Mouse (Mus musculus) kidney, embryonic 14.5 days (tissue): ENCODE results near the gene AI464131. TPM values are rescaled to one million over a fixed set of nuclear protein-coding genes. Genes with fewer than 3 reads are reported as not detected.
A peak's percentile ranks its signal among the peaks of the same experiment; 100 is the strongest.

Experiments
- ATAC-seq: fragments of 200-750 bp; cut with Nextera tagmentation; 2 replicates; pipeline ENCODE4 v1.8.0; 2017; ENCODE audit warnings: moderate number of reproducible peaks, mild to moderate bottlenecking, moderate TSS enrichment, moderate library complexity; ENCODE audit not compliant: low FRiP score, low TSS enrichment
- H3K27ac ChIP-seq: fragments of 300-500 bp; sonication (generic); 2 replicates; pipeline ENCODE4 v1.5.1; 2014; ENCODE audit warnings: low read depth, mild to moderate bottlenecking, low read length, moderate library complexity, mixed read lengths
- H3K27me3 ChIP-seq: fragments of 300-500 bp; sonication (generic); 2 replicates; pipeline ENCODE4 v1.6.1; 2014; ENCODE audit warnings: mild to moderate bottlenecking, low read length; ENCODE audit not compliant: control insufficient read depth, insufficient read depth
- H3K36me3 ChIP-seq: fragments of 300-500 bp; sonication (generic); 2 replicates; pipeline ENCODE4 v1.6.1; 2014; ENCODE audit warnings: low read length, mixed read lengths; ENCODE audit not compliant: control insufficient read depth, insufficient read depth
- H3K4me1 ChIP-seq: fragments of 300-500 bp; sonication (generic); 2 replicates; pipeline ENCODE4 v1.6.1; 2014; ENCODE audit warnings: low read length, mixed read lengths; ENCODE audit not compliant: control insufficient read depth, insufficient read depth
- H3K4me2 ChIP-seq: fragments of 300-500 bp; sonication (generic); replicated peaks from 2 replicates; pipeline ENCODE4 v1.6.1; 2014; ENCODE audit warnings: low read depth, mild to moderate bottlenecking, low read length
- H3K4me3 ChIP-seq: fragments of 300-500 bp; sonication (generic); 2 replicates; pipeline ENCODE4 v1.5.1; 2014; ENCODE audit warnings: mild to moderate bottlenecking, low read length
- H3K9ac ChIP-seq: fragments of 300-500 bp; sonication (generic); 2 replicates; pipeline ENCODE4 v1.6.1; 2014; ENCODE audit warnings: low read depth, mild to moderate bottlenecking, low read length, moderate library complexity
- H3K9me3 ChIP-seq: fragments of 300-500 bp; sonication (generic); 2 replicates; pipeline ENCODE4 v1.6.1; 2016; ENCODE audit warnings: low read length; ENCODE audit not compliant: control insufficient read depth
- WGBS: fragments of 180-500 bp; shearing (Covaris S2); extraction: QIAGEN DNeasy Blood & Tissue Kit; methylation state at CpG from one replicate; pipeline ENCODE4 v1.1.7; 2014; 5-methylcytosine and 5-hydroxymethylcytosine counted together
- polyA plus RNA-seq: library from polyadenylated mRNA; unstranded; fragments of >200 nt; fragmentation: Nextera tagmentation; extraction: Ambion mirVana; gene quantifications from 2 replicates; pipeline ENCODE4 v1.2.1, GENCODE M21; 2014

AI464131 gene
- polyA plus RNA-seq, 1 experiment from 2014 or later = 8.9 TPM

GRCm38 (mm10) chr4:41513714-41514113 lies 10.8 kb upstream of the AI464131 start:
- no peaks in the 10 kb centered on the region for H3K9me3 ChIP-seq
- whole genome bisulfite sequencing = 16% methylated on average over 8 of the region's 8 CpGs
- H3K4me2 ChIP-seq = no peak overlapping the region
- H3K9ac ChIP-seq = no peak overlapping the region
- no peak overlapping the region for H3K4me3 ChIP-seq
- no peaks in the 10 kb centered on the region for H3K36me3 ChIP-seq
- H3K27me3 ChIP-seq = no peaks in the 10 kb centered on the region
- ATAC-seq = no peak
- H3K4me1 ChIP-seq = no peaks in the 10 kb centered on the region
- H3K27ac ChIP-seq = no peak overlapping the region

- H3K27ac ChIP-seq = no peak overlapping the region
- H3K27me3 ChIP-seq = no peaks in the 10 kb centered on the region
- H3K4me1 ChIP-seq = no peaks in the 10 kb centered on the region
- ATAC-seq = no peak
- H3K9me3 ChIP-seq = no peaks in the 10 kb centered on the region
- H3K36me3 ChIP-seq = no peaks in the 10 kb centered on the region
- no peak overlapping the region for H3K4me2 ChIP-seq
- WGBS = 33% methylated on average over 4 of the region's 4 CpGs
- H3K4me3 ChIP-seq = no peak overlapping the region
- H3K9ac ChIP-seq = no peak overlapping the region
These were observed 10.4 kb upstream of the AI464131 start for GRCm38 (mm10) chr4:41513309-41513708.

GRCm38 (mm10) chr4:41507998-41508397 lies 5.1 kb upstream of the AI464131 start:
- no peaks in the 10 kb centered on the region for H3K27me3 ChIP-seq
- ATAC-seq = no peak
- no peaks in the 10 kb centered on the region for H3K36me3 ChIP-seq
- WGBS = 46% methylated on average over 7 of the region's 7 CpGs
- no peak overlapping the region for H3K4me2 ChIP-seq
- no peak overlapping the region for H3K4me3 ChIP-seq
- no peaks in the 10 kb centered on the region for H3K9me3 ChIP-seq
- H3K27ac ChIP-seq = no peak overlapping the region
- H3K4me1 ChIP-seq = no peaks in the 10 kb centered on the region; the same call in 1 of the 2 replicates
- no peak overlapping the region for H3K9ac ChIP-seq

DNA sequence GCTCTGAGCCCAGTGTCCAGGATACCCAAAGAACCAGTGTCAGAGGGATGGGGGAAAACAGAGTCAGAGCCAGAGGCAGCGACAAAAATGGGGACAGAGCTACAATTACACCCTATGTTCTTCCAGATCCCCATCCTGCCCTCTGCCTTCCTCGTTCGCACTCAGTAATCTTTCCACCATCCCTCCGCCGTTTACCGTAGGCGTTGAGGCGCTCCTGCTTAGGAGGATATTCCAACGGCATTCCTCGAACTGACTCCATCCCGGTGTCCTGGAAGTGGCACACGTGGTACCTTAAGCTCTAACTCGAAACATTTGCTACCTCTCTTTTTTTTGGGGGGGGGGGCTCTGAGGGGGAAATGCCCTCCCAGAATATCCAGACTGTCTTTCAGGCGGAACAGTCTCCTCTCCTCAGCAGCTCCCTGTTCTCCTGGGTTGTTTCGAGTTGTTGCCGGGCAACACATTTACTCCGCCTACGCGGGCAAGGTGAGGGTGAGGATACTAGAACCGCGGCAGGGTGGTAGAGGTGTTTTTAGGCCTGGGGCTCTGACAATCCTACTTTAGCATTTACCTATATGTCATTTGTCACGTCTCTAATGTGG lies 4.5 kb upstream of the AI464131 start:
- Histone ChIP-seq H3K4me2 (peak overlapping the region; percentile 96), H3K4me3 (peak overlapping the region; percentile 52), H3K27ac (no peak overlapping the region), H3K36me3 (no peaks in the 10 kb centered on the region), H3K9ac (peak overlapping the region; percentile 59), H3K27me3 (no peaks in the 10 kb centered on the region), H3K9me3 (no peaks in the 10 kb centered on the region), H3K4me1 (peaks cover 3% of the 10 kb centered on the region; the same call in 1 of the 2 replicates)
- ATAC-seq = no peak
- 2% methylated on average over 22 of the region's 22 CpGs for WGBS

- Histone ChIP-seq H3K27ac (no peak overlapping the region), H3K4me2 (peak overlapping the region; percentile 96), H3K4me3 (peak overlapping the region; percentile 52), H3K36me3 (no peaks in the 10 kb centered on the region), H3K4me1 (peaks cover 6% of the 10 kb centered on the region; the same call in 1 of the 2 replicates), H3K27me3 (no peaks in the 10 kb centered on the region), H3K9me3 (no peaks in the 10 kb centered on the region), H3K9ac (peak overlapping the region; percentile 59)
- ATAC-seq = peak; percentile 65
- under 1% methylated on average over 29 of the region's 29 CpGs for WGBS
These were observed 4.0 kb upstream of the AI464131 start for GRCm38 (mm10) chr4:41506906-41507305.

DNA sequence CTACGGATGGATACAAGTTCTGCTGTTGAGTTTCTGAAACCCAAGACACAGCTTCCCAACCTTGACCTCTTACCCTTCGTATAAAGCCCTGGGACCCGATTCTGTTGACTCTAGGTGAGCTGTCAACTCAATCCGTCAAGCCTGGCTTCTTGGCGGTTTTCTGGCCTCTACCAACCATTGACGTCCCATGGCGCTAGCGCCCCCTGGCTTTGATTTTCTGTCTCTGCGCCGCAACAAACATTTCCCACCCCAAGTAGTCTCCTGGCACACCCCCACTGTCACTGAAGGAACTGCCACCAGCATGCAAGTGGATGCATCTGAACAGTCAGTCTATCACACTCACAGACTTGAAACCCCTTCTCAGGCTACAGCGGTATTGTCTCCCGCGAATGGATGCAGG lies 3.3 kb upstream of the AI464131 start:
- no peaks in the 10 kb centered on the region for H3K36me3 ChIP-seq
- H3K27me3 ChIP-seq = peaks cover 6% of the 10 kb centered on the region; the same call in 1 of the 2 replicates
- no peak for ATAC-seq
- no peak overlapping the region for H3K4me3 ChIP-seq
- peaks cover 6% of the 10 kb centered on the region; the same call in 1 of the 2 replicates for H3K4me1 ChIP-seq
- H3K27ac ChIP-seq = no peak overlapping the region
- no peaks in the 10 kb centered on the region for H3K9me3 ChIP-seq
- 10% methylated on average over 13 of the region's 13 CpGs for WGBS
- peak overlapping the region; percentile 96 for H3K4me2 ChIP-seq
- H3K9ac ChIP-seq = 0 out of 2 replicates have a peak overlapping the region, but pooled peaks have one; percentile 59

- Histone ChIP-seq H3K4me3 (no peak overlapping the region), H3K27me3 (peaks cover 16% of the 10 kb centered on the region), H3K9me3 (no peaks in the 10 kb centered on the region), H3K4me1 (peaks cover 6% of the 10 kb centered on the region; the same call in 1 of the 2 replicates), H3K36me3 (no peaks in the 10 kb centered on the region), H3K4me2 (no peak overlapping the region), H3K9ac (no peak overlapping the region), H3K27ac (no peak overlapping the region)
- 48% methylated on average over 11 of the region's 11 CpGs for WGBS
- no peak for ATAC-seq
These were observed 2.3 kb upstream of the AI464131 start for GRCm38 (mm10) chr4:41505131-41505551.

- ATAC-seq = no peak
- no peak overlapping the region for H3K27ac ChIP-seq
- no peak overlapping the region for H3K9ac ChIP-seq
- no peak overlapping the region for H3K4me3 ChIP-seq
- H3K4me2 ChIP-seq = no peak overlapping the region
- H3K9me3 ChIP-seq = no peaks in the 10 kb centered on the region
- H3K4me1 ChIP-seq = peaks cover 6% of the 10 kb centered on the region; the same call in 1 of the 2 replicates
- peaks cover 25% of the 10 kb centered on the region for H3K27me3 ChIP-seq
- WGBS = 77% methylated on average over 5 of the region's 5 CpGs
- no peaks in the 10 kb centered on the region for H3K36me3 ChIP-seq
These were observed 1.4 kb upstream of the AI464131 start for GRCm38 (mm10) chr4:41504325-41504724.

DNA sequence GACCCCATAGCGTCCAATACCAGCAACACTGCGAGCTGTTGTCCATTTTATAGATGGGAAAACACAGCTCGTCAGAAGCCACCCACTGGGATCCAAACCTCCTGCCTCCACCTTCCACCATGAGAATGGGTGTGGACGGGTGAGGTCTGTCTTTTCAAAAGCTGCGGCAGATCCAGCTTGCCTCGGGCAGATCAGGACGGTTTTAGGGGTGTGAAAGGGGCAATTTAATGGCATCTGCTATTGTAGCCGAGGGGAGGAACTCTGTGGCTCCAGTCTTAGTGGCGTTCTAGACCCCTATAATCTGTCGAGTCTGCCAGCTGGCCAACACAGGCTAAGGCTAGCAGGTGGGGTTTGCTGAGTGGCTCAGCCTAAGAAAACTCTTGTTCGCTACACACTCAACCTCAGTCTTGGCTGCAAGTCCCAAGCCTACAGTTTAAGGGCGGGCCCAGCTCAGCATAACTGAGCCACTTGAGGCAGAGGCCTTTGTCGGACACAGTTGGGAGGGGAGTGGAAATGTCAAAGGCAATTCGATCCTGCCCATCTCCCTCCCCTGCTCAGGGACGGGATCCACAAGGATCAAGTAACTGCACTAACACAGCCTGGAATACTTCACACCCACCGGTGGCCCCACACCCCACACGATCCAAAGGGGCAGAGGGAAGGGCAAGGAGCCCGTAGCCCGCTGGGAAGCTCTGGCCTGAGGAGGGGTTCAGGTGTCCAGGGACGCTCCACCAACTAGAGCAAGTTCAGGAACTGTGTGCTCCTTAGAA lies 520 bp downstream of the AI464131 start:
- no peaks in the 10 kb centered on the region for H3K36me3 ChIP-seq
- ATAC-seq = peak; percentile 68
- peaks cover 22% of the 10 kb centered on the region for H3K4me1 ChIP-seq
- H3K4me2 ChIP-seq = peak overlapping the region; percentile 63
- peak overlapping the region; percentile 71; the same call in 1 of the 2 replicates for H3K27ac ChIP-seq
- H3K9me3 ChIP-seq = no peaks in the 10 kb centered on the region
- WGBS = 8% methylated on average over 20 of the region's 20 CpGs
- H3K9ac ChIP-seq = peak overlapping the region; percentile 54; the same call in 1 of the 2 replicates
- peak overlapping the region; percentile 45 for H3K4me3 ChIP-seq
- peaks cover 44% of the 10 kb centered on the region for H3K27me3 ChIP-seq
